Mouse (Mus musculus): ENCODE measurements around the gene Mcoln2.

GRCm38 (mm10) chr3:146173030-146173429 lies 23.4 kb downstream of the Mcoln2 start:
- TF ChIP-seq NELFE (IDR thresholded peaks at IDR 0.05; ENCODE audit: low read depth, low read length) (no peak), USF2 (IDR thresholded peaks at IDR 0.05; ENCODE audit: borderline replicate concordance in 1 of 2, insufficient read depth in 1 of 2, low read depth in 1 of 2, low read length in 2 of 2) (no peak), JUND (IDR thresholded peaks at IDR 0.05; ENCODE audit: low read depth, low read length) (no peak), POLR2AphosphoS2 (IDR thresholded peaks at IDR 0.05; ENCODE audit: low read length) (no peak), ZNF384 (IDR thresholded peaks at IDR 0.05; ENCODE audit: low read depth, low read length) (no peak), GABPA (IDR thresholded peaks at IDR 0.05; ENCODE audit: low read depth, low read length) (no peak), POLR2A (IDR thresholded peaks at IDR 0.05; ENCODE audit: control insufficient read depth in 1 of 2, insufficient read depth in 1 of 2, low read depth in 1 of 2, low read length in 2 of 2, poor library complexity in 1 of 2) (no peak), BHLHE40 (IDR thresholded peaks at IDR 0.05; ENCODE audit: borderline replicate concordance, low read depth, low read length) (no peak), KAT2A (conservative IDR thresholded peaks at IDR 0.05; ENCODE audit: low read depth, low read length) (no peak), CTCF (IDR thresholded peaks at IDR 0.05 in 2 of 3, conservative IDR thresholded peaks at IDR 0.05 in 1 of 3; ENCODE audit: control insufficient read depth in 1 of 3, insufficient read depth in 1 of 3, low read depth in 2 of 3, low read length in 3 of 3, poor library complexity in 1 of 3, severe bottlenecking in 1 of 3) (no peak), EP300 (IDR thresholded peaks at IDR 0.05; ENCODE audit: low read depth in 1 of 2, low read length in 2 of 2) (no peak)
